Mouse (Mus musculus) embryonic fibroblast, embryonic 13.5 days (primary cell): ENCODE data around the gene Prdm16. TPM values are rescaled to one million over a fixed set of nuclear protein-coding genes. Genes with fewer than 3 reads are reported as not detected.

ENCODE experiments used
- H3K27ac ChIP-seq: 2 replicates; pipeline ENCODE4 v1.5.1; 2012; ENCODE audit warnings: low read length, control low read depth, inconsistent platforms; ENCODE audit not compliant: insufficient read depth
- H3K4me1 ChIP-seq: 2 replicates; pipeline ENCODE4 v1.6.1; 2011; ENCODE audit warnings: low read length; ENCODE audit not compliant: control insufficient read depth, insufficient read depth
- H3K4me3 ChIP-seq: 2 replicates; pipeline ENCODE4 v1.5.1; 2011; ENCODE audit warnings: mild to moderate bottlenecking, control low read depth, low read length; ENCODE audit not compliant: insufficient read depth
- CTCF ChIP-seq: IDR thresholded peaks from 2 replicates; pipeline ENCODE4 v1.5.1; 2011; ENCODE audit warnings: mild to moderate bottlenecking, control low read depth, low read length, moderate library complexity, borderline replicate concordance; ENCODE audit not compliant: insufficient read depth
- POLR2A ChIP-seq: IDR thresholded peaks from 2 replicates; pipeline ENCODE4 v1.6.1; 2011; ENCODE audit warnings: low read depth, mild to moderate bottlenecking, control low read depth, low read length, moderate library complexity
- polyA plus RNA-seq: library from polyadenylated mRNA; stranded (reverse); fragments of >200 nt; gene quantifications from 2 replicates; pipeline ENCODE4 v1.2.4, GENCODE M21; 2011; ENCODE audit warnings: low read depth; ENCODE audit not compliant: missing spikeins, insufficient read length

The Prdm16 gene
- polyA plus RNA-seq, 1 experiment, result 3.1 TPM

GRCm38 (mm10) chr4:154639591-154640442, 3.1 kb upstream of the Prdm16 start:
- H3K27ac ChIP-seq, result no peak overlapping the region
- no peak overlapping the region for H3K4me3 ChIP-seq
- H3K4me1 ChIP-seq, result no peaks in the 10 kb centered on the region
- no peak for TF ChIP-seq POLR2A
- TF ChIP-seq CTCF, result no peak

GRCm38 (mm10) chr4:154639126-154639525, 2.5 kb upstream of the Prdm16 start:
- Histone ChIP-seq H3K4me1 (no peaks in the 10 kb centered on the region), H3K27ac (no peak overlapping the region), H3K4me3 (no peak overlapping the region)
- TF ChIP-seq CTCF (no peak), POLR2A (no peak)

- peak overlapping the region; percentile 24; the same call in 1 of the 2 replicates for H3K4me3 ChIP-seq
- TF ChIP-seq POLR2A (no peak), CTCF (no peak)
- H3K4me1 ChIP-seq, result no peaks in the 10 kb centered on the region
- no peak overlapping the region for H3K27ac ChIP-seq
Measured at GRCm38 (mm10) chr4:154638320-154638886, 1.7 kb upstream of the Prdm16 start.

- Histone ChIP-seq H3K4me3 (peak overlapping the region; percentile 24), H3K4me1 (no peaks in the 10 kb centered on the region), H3K27ac (no peak overlapping the region)
- TF ChIP-seq POLR2A (no peak), CTCF (no peak)
Measured at GRCm38 (mm10) chr4:154637468-154638319, 1.0 kb upstream of the Prdm16 start.

- Histone ChIP-seq H3K27ac (peak overlapping the region; percentile 66), H3K4me3 (peak overlapping the region; percentile 58), H3K4me1 (no peaks in the 10 kb centered on the region)
- TF ChIP-seq CTCF, result no peak
- no peak; the same call in 1 of the 2 replicates for TF ChIP-seq POLR2A
Measured at GRCm38 (mm10) chr4:154636053-154636433, 630 bp downstream of the Prdm16 start.

GRCm38 (mm10) chr4:154635241-154636052, 1.2 kb downstream of the Prdm16 start:
- no peaks in the 10 kb centered on the region for H3K4me1 ChIP-seq
- H3K4me3 ChIP-seq, result peak overlapping the region; percentile 58
- TF ChIP-seq POLR2A (no peak), CTCF (no peak)
- H3K27ac ChIP-seq, result peak overlapping the region; percentile 66

GRCm38 (mm10) chr4:154634470-154635240, 2.0 kb downstream of the Prdm16 start:
- Histone ChIP-seq H3K4me3 (peak overlapping the region; percentile 58), H3K4me1 (no peaks in the 10 kb centered on the region)

GRCm38 (mm10) chr4:154634001-154634400, 2.7 kb downstream of the Prdm16 start:
- H3K4me3 ChIP-seq, result peak overlapping the region; percentile 58
- TF ChIP-seq POLR2A (no peak), CTCF (no peak)
- no peak overlapping the region for H3K27ac ChIP-seq
- no peaks in the 10 kb centered on the region for H3K4me1 ChIP-seq

More at GRCm38 (mm10) chr4:154634470-154635240, 2.0 kb downstream of the Prdm16 start:
- H3K27ac ChIP-seq, result no peak overlapping the region
- TF ChIP-seq POLR2A (no peak), CTCF (no peak)
